Mouse (Mus musculus) right cerebral cortex, postnatal 25 days (tissue): Measurements from ENCODE around the gene Shh.
A peak's percentile ranks its signal among the peaks of the same experiment; 100 is the strongest.

ENCODE experiments used
- DNase-seq: peaks from one replicate; pipeline ENCODE4 v3.0.0; 2022

Gene Shh

DNA sequence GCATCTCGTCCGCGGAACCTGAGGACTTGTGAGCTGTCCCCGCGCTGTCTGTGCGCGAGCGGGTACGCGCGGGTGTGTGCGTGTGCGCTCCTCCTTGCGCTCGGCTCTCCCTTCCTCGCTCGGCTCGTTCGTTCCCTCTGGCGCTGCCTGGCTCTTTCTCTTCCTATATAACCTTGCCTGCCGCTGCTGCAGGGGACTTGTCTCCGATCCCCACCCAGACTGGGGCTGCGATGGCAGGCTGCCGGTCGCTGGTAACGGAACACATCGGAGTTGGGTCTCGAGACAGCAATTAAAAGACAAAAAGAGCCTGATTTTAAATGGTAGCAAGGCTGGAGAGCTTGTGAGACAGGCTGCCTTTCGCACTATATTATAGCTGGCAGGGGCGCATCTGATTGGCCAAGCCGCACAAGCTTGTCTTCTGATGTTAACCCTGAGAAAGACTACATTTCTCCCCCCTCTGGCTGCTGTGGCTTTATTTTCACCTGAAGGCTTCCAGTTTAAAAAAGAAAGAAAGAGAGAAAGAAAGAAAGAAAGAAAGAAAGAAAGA lies at the start of gene Shh:
Gene Shh, minus strand, starts transcription at position 497 of the 547 bp plus-strand sequence.
- peak; percentile 66 for DNase-seq

DNA sequence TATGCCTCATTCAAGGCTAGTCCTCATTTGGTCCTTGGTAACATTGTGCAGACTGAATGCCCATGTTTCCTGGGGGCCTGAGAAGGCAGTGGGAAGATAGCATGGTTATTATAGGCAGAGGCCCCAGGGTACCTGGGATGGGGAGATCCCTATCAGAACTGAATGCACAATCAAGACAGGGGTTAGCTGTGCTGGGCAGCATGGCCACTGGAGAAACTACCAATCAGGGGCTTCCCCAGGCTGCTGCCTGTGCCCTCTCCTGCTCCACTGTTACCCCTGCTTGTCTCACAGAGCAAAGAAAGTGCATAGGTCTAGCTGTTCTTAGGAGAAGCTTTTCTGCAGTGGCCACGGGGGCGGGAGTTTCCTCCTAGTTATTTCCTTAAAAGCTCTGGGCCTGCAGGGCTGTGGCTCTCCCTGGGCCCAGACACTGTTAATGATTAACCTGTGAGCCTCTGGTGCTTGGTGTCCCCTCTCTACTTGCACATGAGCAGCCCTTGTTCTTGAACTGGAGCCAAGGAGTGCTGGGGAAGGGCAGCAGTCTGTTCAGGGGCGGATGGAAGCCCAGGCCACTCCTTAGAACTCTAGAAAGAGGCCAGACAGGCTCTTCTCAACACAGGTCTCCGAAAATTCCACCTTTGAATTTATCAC lies 33.9 kb upstream of the Shh start:
- DNase-seq = no peak

DNA sequence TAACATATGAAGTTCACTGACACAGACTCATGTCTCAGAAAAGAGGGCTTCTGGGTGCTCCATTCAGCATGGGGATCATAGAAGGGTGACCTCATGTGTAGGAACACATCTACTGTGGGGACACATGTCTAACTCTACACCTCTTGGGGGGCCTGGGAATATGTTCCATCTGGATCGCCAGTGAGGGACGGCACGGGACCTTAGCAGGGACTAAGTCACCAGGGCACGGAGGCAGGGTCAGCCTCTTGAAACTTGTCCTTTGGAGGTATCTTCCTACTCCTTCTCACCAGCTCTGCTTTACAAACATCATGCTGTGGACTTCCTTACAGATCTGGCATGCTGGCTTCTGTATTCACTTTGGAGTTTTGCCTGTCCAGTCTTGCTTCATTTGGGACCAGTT lies 31.8 kb upstream of the Shh start:
- no peak for DNase-seq

DNA sequence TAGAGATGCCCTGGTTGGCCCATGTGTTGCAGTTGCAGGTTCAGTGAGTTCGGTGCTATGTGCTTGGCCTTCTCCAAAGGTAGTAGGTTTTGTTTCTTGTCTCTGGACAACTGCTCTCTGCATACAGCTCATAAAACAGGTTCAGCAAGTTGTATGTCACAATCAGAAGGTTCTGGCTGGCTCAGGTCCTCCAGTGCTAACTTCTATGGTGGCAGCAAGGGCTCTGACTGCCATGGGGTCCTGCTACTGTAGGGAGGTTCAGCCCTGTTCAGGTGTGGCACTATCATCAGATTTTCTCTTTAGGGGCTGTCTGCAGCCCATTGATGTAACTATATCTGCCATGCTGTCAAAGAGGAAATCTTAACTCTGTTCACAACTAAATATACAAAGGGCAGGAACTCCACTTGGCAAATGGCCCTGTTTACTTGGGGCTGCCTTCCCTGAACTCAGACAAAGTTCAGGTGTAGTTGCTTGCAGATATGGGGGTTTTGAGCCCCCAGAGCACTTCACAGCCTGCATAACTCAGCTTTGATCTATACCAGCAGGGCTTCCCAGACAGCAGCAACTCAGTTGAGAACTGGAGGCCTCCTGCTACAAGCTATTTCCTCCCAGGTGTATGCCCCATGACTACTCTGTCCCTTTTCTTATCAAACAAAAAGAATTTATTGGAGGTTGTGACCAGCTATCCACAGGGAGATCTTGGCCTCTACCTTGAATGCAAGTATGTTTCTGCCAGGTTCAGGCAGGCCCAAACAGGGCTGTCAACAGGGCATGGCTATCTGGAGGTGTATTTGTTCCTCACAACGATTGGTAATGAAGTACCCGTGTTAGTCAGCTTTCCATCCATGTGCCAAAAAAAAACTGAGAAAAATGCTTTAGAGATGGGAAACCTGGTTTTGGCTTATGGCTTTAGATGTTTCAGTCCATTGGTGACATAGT lies 28.9 kb upstream of the Shh start:
- DNase-seq = no peak

DNA sequence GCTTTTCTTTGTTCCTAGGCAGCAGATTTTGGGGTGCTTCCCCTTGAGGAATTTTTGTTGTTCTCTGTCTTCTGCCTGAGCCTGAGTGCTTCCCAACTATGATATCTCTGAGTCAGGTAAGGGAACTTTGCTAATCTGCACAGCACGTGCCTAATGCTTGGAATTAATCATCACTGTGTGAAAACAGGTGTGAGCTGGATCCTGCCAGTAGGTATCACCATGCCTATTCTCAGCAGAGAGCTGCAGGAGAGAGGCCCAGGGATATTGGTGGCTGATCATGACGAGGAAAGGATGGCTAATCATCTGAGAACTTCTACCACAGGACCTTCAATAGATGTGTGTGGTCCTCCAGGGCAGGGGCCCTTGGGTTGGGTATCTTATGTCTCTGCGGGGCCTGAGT lies 26.5 kb upstream of the Shh start:
- no peak for DNase-seq

DNA sequence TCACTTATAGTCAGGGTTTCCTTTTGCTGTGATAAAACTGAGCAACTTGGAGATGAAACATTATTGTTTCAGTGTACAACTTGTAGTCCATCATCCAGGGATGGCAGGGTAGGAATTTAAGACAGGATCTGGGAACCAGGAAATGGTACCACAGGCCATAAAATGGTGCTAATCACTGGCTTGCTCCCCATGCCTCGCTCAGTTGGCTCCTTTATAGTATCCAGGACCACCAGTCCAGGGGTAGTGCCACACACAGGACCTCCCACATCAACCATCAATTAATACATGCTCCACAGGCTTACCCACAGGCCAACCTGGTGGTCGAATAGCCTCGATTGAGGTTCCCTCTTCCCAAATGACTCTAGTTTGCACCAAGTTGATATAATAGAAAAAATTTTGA lies 15.9 kb upstream of the Shh start:
- no peak for DNase-seq

DNA sequence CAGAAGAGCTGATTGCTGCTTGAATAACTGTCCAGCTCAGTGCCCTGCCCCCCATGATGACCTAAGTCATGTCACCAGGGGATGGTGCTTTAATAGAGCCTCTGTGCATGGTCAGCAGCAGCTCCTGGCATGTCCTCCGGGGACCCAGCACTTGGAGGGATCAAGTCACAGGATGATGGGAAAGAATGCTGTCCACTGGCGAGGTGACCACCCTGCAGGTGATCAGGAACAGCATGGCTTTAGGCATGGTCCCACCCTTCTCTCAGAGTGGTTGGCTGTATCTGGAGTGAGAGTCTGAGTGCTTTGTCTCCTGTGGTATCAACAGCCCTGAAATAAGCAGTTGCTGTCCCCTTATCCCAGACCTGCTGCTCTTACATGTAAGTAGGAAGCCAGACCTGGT lies 14.7 kb upstream of the Shh start:
- no peak for DNase-seq

DNA sequence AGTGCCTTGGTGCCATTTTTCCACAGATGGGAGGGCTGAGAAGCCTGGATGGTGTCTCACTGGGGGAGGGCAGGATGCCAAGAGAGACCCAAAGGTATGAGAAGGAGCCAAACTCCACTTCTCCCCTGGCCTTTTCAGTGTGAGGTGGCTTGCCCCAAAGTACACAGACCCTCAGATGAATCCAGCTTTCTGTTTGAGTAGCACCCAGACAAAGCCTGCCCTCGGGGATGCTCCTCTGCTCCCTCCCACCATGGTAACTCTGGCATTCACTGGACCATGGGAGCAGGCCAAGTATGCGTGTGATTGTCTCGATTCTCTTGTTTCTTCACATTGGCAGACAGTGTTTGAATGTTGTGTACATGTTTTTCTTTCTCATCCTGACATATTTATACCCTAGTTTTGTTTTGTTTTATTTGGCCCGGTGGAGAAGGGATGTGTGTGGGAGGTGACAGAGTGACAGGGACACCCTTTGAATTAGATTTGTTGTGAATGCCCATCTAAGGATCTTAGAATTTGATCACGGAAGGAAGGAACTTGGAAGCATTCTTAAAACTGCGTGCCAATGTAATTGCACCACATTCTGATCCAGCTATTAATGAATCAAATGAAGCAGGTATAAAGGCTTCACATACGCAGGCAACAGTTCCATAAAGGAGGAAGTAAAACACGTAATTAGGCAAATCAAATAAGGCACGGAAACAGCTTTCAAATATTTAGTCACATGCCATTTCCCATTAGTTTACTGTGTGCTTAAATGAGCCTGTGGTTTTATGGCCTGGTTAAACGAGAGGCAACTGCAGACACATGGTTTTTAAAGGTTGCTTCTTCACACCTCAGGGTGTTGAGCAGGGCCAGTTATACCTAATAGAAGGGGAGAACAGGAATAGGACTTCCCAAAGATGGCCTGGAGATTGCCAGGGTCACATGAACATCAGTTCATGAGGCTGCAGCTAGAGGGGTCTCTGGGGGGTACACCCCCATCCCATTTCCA lies 9.6 kb upstream of the Shh start:
- no peak for DNase-seq

DNA sequence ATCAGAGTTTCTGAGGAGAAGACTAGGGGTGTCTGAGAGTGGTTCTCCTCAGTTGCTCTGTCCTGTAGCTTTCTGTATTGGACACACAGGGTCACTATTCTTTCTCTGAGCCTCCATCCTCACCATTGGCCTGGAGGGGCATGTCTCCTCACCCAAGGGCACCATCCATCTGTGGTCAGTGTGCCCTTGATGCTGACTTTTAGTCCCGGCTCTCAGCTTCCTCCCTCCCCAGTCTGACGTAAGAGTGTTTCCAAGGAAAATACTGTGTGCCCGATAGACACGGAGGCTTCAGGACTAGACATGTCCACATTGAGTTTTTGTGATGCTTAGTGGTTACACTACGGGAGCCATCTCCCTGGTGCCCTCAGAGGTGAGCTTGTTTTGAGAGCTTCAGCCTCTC lies 6.5 kb upstream of the Shh start:
- no peak for DNase-seq

DNA sequence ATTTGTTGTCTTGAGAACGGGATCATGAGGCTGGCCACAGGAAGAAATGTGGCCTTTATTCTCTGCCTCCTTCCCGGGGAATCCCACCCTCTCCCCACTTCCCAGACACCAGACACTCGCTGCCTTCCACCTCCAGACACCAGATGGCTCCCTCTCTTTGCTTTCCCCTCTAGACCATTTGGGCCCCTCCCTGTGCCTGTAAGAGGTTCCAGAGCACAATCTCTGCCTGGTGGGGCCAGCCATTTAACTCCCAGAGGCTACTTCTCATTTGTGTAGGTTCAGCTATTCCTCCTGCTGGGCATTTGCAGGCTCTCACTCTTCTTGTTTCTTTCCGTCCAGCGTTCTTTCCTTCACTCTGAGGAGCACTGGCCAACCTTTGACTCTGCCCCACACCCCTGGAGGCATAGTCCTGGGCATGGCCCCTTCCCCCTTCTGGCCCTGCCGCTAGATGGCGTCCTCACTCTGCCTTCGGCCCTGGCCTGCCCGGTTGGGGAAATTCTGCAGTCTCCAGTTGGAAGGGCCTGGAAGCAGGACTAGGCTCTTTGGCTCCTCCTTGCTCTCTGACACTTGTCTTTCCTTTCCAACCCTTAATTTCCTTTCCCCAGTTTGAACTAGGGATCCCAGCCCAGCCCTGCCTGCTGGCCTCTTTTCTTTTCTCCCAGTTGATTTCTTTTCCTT lies 2.6 kb upstream of the Shh start:
- DNase-seq = peak; percentile 42

DNA sequence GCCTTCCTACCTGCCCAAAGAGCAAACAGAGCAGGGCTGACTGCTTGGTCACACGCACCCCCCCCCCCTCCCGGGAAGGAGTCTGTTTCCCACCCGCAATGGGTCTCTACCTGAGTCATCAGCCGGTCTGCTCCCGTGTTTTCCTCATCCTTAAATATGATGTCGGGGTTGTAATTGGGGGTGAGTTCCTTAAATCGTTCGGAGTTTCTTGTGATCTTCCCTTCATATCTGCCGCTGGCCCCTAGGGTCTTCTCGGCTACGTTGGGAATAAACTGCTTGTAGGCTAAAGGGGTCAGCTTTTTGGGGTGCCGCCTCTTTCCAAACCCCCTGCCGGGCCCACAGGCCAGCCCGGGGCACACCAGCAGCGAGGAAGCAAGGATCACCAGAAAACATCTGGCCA lies 705 bp downstream of the Shh start:
- DNase-seq = peak; percentile 25

DNA sequence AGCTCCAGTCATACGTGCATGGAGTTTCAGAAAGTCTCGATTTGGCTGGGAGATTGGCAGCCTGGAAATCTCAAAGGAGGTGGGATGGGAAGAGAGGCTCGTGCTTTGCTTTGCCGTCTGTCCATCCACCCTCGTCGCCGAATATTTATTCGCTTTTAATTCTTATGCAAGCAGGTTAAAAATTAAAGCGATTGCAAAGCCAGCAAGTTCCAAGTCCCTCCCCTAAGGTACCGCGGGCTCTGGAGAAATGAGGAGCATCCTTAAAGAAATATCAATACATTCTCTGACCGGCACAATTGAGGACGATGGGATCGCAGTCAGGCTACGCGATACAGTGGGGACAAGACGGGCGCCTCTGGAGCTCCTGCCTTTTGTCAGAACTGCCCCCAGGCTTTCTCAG lies 1.5 kb downstream of the Shh start:
- DNase-seq = no peak

DNA sequence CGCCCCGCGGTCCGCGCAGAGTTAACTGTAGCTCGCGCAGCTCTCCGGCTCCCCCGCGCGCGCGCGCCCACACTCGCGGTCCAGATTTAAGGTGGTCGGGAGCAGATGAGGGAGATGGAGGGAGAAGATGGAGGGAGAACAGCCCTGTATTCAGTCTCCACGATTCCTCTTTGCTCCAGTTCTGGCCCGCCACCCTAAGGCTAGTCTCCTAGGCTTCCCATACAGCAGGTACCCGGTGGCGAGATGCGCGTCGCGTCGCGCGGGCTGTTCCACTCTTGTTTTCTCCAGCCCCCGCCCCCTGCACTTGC lies 2.0 kb downstream of the Shh start:
- peak; percentile 80 for DNase-seq

DNA sequence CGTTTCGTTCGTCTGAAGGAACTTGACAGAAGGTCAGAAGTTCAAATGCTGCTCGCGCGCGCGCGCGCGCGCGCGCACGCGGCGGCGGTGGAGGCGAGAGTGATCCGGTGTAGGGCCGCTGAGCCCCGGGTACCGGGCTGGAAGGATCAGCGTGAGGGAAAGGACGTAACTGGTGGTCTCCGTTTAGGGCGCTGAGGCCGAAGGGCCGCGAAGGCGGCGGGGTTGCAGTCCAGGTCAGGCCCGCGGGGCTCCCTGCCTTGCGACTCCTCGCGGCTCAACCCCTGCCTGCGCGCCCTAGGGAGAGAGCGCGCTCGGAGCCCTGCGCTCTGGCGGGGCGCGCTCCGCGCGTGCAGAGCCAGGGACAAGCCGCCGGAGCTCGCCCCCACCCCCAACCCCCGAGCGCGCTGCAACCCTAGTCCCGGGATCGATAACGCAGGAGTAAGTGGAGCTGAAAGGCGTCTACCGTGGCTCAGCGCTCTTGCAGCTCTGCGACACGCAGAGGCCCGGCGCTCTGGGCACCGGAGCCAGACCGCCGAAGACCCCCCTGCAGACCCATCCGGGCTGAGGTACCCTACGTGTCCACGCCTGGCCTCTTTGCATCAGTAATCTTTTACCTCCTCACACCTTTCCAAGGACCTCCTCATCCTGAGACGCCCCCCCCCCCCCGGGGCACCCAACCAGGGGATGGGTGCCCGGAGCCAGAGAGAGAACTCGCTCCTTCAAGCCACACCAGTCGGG lies 2.5 kb downstream of the Shh start:
- DNase-seq = peak; percentile 44

DNA sequence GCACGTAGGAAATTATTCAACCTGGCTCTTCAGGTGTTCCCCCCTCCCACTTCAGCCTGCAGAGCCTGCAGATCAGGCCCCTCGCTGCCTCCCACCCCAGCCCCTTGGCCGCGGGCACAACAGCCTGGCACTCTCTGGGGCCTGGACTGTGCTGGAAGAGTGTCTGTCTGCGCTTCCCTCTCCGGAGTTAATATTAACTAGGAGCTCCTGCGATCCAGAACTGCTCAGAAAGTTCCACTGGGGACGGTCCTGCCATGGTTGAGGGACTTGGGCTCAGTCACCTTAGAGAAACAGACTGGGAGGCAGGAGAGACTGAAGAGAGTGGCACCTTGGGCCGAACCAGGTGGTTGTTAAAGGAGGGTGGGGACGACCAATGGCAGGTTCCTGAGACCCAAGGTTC lies 3.4 kb downstream of the Shh start:
- DNase-seq = no peak

DNA sequence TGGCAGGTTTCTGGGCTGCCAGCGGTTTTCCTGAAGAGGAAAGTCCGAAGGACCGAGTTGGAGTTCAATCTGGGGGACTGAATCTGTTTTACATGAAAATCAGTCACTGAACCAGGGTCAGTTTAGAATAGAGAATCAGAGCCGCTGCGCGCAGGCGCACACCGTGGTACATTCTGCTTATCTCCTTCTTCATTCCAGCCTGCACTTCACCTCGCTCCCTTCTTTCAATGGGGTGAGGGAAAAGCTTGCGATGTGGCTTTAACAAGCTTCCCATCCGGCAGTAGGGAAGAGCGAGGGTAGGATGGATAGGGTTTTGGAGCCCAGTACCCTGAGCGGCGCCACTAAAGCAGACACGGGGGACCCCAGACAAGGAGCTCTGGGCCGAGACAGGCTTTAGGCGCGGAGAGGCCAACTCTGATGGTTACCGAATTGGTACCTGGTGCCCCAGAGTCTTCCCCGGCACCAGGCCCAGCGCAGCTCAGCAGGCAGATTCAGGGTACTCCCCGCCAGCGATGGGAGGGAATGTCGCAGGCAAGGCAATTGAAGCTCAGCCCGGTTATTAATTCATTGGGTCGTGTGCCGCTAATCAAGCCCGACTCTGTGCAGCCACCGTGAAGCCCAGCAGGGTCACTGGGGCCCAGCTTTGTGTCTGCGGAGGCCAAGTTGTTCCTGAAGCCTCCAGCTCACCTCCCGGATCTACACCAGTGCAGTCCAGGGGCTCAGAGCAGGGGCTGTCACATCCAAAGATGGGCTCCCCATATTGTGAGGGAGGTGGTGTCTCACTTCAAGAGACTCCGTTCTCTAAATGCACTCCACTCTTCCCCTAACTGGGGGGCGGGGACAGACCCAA lies 4.1 kb downstream of the Shh start:
- no peak for DNase-seq

DNA sequence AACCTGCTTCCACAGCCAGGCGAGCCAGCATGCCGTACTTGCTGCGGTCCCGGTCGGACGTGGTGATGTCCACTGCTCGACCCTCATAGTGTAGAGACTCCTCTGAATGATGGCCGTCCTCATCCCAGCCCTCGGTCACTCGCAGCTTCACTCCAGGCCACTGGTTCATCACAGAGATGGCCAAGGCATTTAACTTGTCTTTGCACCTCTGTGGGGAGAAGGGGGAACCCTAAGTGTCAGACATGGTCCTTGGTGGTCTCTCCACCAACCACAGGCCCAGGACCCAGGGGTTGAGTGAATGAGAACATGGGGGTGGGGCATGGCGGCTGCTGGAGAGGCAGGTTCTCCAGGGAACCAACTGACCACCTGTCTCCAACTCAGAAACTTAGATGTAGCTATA lies 5.7 kb downstream of the Shh start:
- no peak for DNase-seq

DNA sequence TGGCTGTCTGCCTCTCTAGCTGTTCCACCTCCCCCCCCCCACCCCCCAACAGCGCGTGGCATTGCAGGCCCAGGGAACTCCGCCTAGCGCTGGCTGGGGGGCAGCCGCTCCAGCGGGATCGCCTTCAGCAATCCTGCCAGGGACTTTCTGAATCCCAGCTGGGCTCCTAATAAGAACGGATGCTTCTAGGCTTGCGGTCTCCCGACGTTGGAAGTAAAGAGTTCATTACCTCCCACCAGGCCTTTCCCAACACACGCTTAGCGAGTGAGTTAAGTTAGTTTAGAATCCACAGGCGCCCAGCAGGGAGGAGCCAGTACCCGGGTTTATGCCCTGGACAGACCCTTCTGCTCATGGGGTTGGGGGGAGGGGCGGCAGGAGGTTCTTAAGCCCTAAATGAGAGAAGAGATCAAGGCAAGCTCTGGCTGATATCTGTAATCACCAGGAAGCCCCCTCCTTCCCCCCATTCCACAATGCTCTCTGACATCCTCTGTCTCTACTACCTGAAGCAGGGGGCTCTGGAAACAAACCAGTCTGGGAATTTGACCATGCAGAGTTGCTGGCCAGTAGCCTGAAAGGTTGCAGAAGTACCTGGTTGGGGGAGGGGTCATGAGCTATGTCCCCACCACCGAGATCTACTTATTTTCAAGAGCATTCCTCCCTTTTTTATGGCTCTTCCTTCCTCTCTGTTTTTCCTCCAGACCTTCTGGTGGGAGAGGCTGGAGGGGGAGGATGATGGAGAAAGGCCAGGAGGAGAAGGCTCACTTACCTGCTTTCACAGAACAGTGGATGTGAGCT lies 6.3 kb downstream of the Shh start:
- no peak for DNase-seq

DNA sequence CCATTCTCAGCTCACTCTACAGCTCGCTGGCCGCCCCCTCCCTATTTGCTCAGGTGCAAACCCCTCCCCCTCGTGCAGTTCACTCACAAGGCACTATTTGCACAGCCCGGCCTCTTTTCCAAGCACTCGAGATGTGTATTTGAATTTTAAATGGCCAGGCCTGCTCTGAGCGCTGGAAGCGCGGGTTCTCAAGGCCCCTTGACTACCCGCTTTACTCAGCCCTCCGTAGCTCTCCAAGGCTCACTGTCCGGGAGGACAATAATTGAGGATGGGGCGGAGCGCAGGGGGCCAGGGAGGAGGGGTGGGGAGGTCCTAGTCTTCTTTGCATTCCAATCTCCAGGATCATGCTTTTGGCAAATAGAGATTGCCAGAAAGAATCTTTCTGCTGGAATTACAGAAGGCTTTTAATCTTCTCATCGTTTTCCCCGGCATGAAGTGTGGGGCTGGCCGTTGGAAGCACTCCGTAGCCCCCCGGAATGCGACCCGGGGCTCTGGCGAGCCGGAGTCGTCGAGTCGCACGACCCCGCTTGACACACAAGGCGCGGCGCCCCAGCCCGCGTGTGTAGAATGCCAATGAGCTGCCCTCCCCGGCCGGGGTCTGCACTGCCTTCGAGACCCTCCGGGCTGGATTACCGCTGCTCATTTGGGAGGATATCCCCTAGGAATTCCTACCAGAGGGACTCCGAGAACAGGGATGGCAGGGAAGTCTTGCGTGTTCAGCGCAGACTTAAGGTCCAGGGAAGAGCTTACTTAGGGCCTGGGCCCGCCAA lies 7.4 kb downstream of the Shh start:
- no peak for DNase-seq
